ENCODE assay signal across 25 mouse cellular contexts in genomic region chr15:36701846-36702245, GRCm38 (mm10).
DNase-seq lines count a peak whose midpoint lies in the region; ATAC-seq and TF ChIP-seq lines count a peak whose summit lies in the region.
"Had no signal": no experiment of that assay in that cellular context is flagged by ENCODE, and none has a peak within 500 bp of the region (broad histone marks: within the 10 kb centered on the region; RNA-seq: fewer than 3 reads in every experiment).

No protein-coding gene starts in this region.

- no peak for TF ChIP-seq EP300 in liver, postnatal 0 days (IDR thresholded peaks at IDR 0.05; ENCODE audit: low read depth)

- H3K27ac ChIP-seq in liver, postnatal 0 days (ENCODE audit: low read depth), result no peak overlapping the region
- H3K27ac ChIP-seq: forebrain, embryonic 13.5 days; gastrocnemius, adult 2 months; heart, embryonic 10.5 days; hindbrain, embryonic 10.5 days; layer of hippocampus, adult 2 months; limb, embryonic 15.5 days had no signal

- H3K4me3 ChIP-seq in liver, postnatal 0 days (ENCODE audit: low read depth, low read length), result no peak overlapping the region
- H3K4me3 ChIP-seq in E14TG2a.4 (replicated peaks; ENCODE audit: low read length), result peak overlapping the region; percentile 18; the same call in 1 of the 2 replicates
- H3K4me3 ChIP-seq: forebrain, embryonic 13.5 days; gastrocnemius, adult 2 months; heart, embryonic 10.5 days; hindbrain, embryonic 10.5 days; layer of hippocampus, adult 2 months; limb, embryonic 15.5 days; myocyte had no signal

- no peaks in the 10 kb centered on the region for H3K27me3 ChIP-seq in liver, postnatal 0 days (ENCODE audit: insufficient read depth, low read length)
- no peaks in the 10 kb centered on the region for H3K27me3 ChIP-seq in E14TG2a.4 (ENCODE audit: insufficient read depth, low read length)
- H3K27me3 ChIP-seq: forebrain, embryonic 13.5 days; limb, embryonic 15.5 days had no signal

- peaks cover 5% of the 10 kb centered on the region; the same call in 1 of the 2 replicates for H3K4me1 ChIP-seq in liver, postnatal 0 days (ENCODE audit: insufficient read depth)
- H3K4me1 ChIP-seq in E14TG2a.4 (replicated peaks; ENCODE audit: low read depth, low read length), result peaks cover 24% of the 10 kb centered on the region
- H3K4me1 ChIP-seq: forebrain, embryonic 13.5 days had no signal

- WGBS in liver, postnatal 0 days (ENCODE audit: insufficient replicate concordance), result 39% methylated on average over 8 of the region's 8 CpGs

- no peak overlapping the region for H3K4me2 ChIP-seq in liver, postnatal 0 days (ENCODE audit: low read depth, low read length)
- H3K4me2 ChIP-seq: forebrain, embryonic 13.5 days; limb, embryonic 15.5 days had no signal

- H3K36me3 ChIP-seq in liver, postnatal 0 days (replicated peaks; ENCODE audit: insufficient read depth, low read length), result no peaks in the 10 kb centered on the region
- no peaks in the 10 kb centered on the region for H3K36me3 ChIP-seq in E14TG2a.4 (ENCODE audit: insufficient read depth, low read length)
- H3K36me3 ChIP-seq: heart, embryonic 10.5 days; hindbrain, embryonic 10.5 days; limb, embryonic 15.5 days had no signal

- no peak for ATAC-seq in liver, postnatal 0 days
- ATAC-seq: forebrain, embryonic 13.5 days; hindbrain, embryonic 16.5 days; intestine, embryonic 16.5 days had no signal

- no peak overlapping the region for H3K9ac ChIP-seq in liver, postnatal 0 days (replicated peaks)
- H3K9ac ChIP-seq: forebrain, embryonic 13.5 days; limb, embryonic 15.5 days had no signal

- DNase-seq in liver (peak; percentile 42), R1 (ENCODE audit: low read depth, low spot score) (peak; percentile 75)
- DNase-seq in liver, postnatal 0 days, result no peak
- DNase-seq in forelimb bud, embryonic 11.5 days (ENCODE audit: low read depth, low spot score), result peak; percentile 54
- no peak for DNase-seq in left cerebral cortex, adult 18-20 months (ENCODE audit: low spot score in 2 of 2)
- DNase-seq in cerebellum, adult 9-11 months, result no peak
- no peak for DNase-seq in left cerebral cortex, adult 8-10 months (ENCODE audit: low spot score in 2 of 2)
- DNase-seq: cerebellum, adult 2 months; cerebellum, postnatal 36 days; gastrocnemius, adult 2 months; kidney, postnatal 25 days; layer of hippocampus, postnatal 36 days; lung, adult 18-20 months; lung, postnatal 10 days; midbrain, embryonic 14.5 days; thymus, postnatal 14 days had no signal

- no peaks in the 10 kb centered on the region for H3K9me3 ChIP-seq in liver, postnatal 0 days (ENCODE audit: low read length)
- no peaks in the 10 kb centered on the region for H3K9me3 ChIP-seq in E14TG2a.4 (ENCODE audit: low read length)
- H3K9me3 ChIP-seq: forebrain, embryonic 13.5 days; heart, embryonic 10.5 days; hindbrain, embryonic 10.5 days; limb, embryonic 15.5 days had no signal

- no peak for TF ChIP-seq CTCF in liver, postnatal 0 days (IDR thresholded peaks at IDR 0.05; ENCODE audit: low read depth)
- TF ChIP-seq CTCF in E14TG2a.4 (conservative IDR thresholded peaks at IDR 0.05; ENCODE audit: low read length), result no peak

Comparison
In these comparisons a context has a peak if more than half of its experiments do, and no peak if none do; other contexts are left out.
1. DNase-seq: peak in liver (single experiment), R1 (single experiment) and forelimb bud, embryonic 11.5 days (single experiment); none in liver, postnatal 0 days (single experiment), left cerebral cortex, adult 18-20 months (0 of 2), cerebellum, adult 9-11 months (single experiment) and left cerebral cortex, adult 8-10 months (0 of 2).